Mouse (Mus musculus): ENCODE measurements at regions not wholly inside any gene's neighbourhood (a gene's known extent, or its start where the extent isn't known, plus 50 kb on each side); places are given as distances from the start of the nearest gene placed in this dataset.

- H3K4me1 ChIP-seq (replicated peaks; ENCODE audit: control insufficient read depth, insufficient read depth, low read length), result peaks cover 10% of the 10 kb centered on the region
Measured at GRCm38 (mm10) chr1:168598191-168598667, 166.2 kb upstream of the Pbx1 start.

GRCm38 (mm10) chr1:168597495-168597894 is 165.4 kb upstream of the Pbx1 start:
- WGBS, result 3% methylated on average over 5 of the region's 5 CpGs

More at GRCm38 (mm10) chr1:168598191-168598667, 166.2 kb upstream of the Pbx1 start:
- no peak for ATAC-seq
- WGBS, result 11% methylated on average over 11 of the region's 11 CpGs
- Histone ChIP-seq H3K4me2 (ENCODE audit: low read length) (peak overlapping the region; percentile 45), H3K4me3 (replicated peaks; ENCODE audit: low read length) (peak overlapping the region; percentile 5; the same call in 1 of the 2 replicates), H3K9ac (replicated peaks; ENCODE audit: low read depth, low read length) (0 out of 2 replicates have a peak overlapping the region, but pooled peaks have one; percentile 14), H3K27me3 (replicated peaks; ENCODE audit: control insufficient read depth, insufficient read depth, low read length) (no peaks in the 10 kb centered on the region), H3K36me3 (ENCODE audit: control insufficient read depth, insufficient read depth) (no peaks in the 10 kb centered on the region), H3K27ac (ENCODE audit: low read length) (no peak overlapping the region), H3K9me3 (ENCODE audit: control insufficient read depth, low read length) (no peaks in the 10 kb centered on the region)

GRCm38 (mm10) chr1:168584137-168584536 is 152.1 kb upstream of the Pbx1 start:
- no peaks in the 10 kb centered on the region for H3K9me3 ChIP-seq (ENCODE audit: control insufficient read depth, low read length)
- no peak overlapping the region for H3K4me2 ChIP-seq (ENCODE audit: low read length)
- H3K27ac ChIP-seq (ENCODE audit: low read length), result no peak overlapping the region
- no peak overlapping the region for H3K9ac ChIP-seq (replicated peaks; ENCODE audit: low read depth, low read length)
- H3K4me1 ChIP-seq (replicated peaks; ENCODE audit: control insufficient read depth, insufficient read depth, low read length), result no peaks in the 10 kb centered on the region
- H3K27me3 ChIP-seq (replicated peaks; ENCODE audit: control insufficient read depth, insufficient read depth, low read length), result no peaks in the 10 kb centered on the region
- WGBS, result 45% methylated on average over 3 of the region's 3 CpGs
- no peak overlapping the region for H3K4me3 ChIP-seq (replicated peaks; ENCODE audit: low read length)
- H3K36me3 ChIP-seq (ENCODE audit: control insufficient read depth, insufficient read depth), result no peaks in the 10 kb centered on the region
- ATAC-seq, result no peak

More at GRCm38 (mm10) chr1:168597495-168597894, 165.4 kb upstream of the Pbx1 start:
- no peak overlapping the region for H3K4me3 ChIP-seq (replicated peaks; ENCODE audit: low read length)
- H3K36me3 ChIP-seq (ENCODE audit: control insufficient read depth, insufficient read depth), result no peaks in the 10 kb centered on the region
- no peaks in the 10 kb centered on the region for H3K27me3 ChIP-seq (replicated peaks; ENCODE audit: control insufficient read depth, insufficient read depth, low read length)
- no peak overlapping the region for H3K9ac ChIP-seq (replicated peaks; ENCODE audit: low read depth, low read length)
- 0 out of 2 replicates have a peak, but pooled peaks have one; percentile 20 for ATAC-seq
- no peak overlapping the region for H3K4me2 ChIP-seq (ENCODE audit: low read length)
- no peaks in the 10 kb centered on the region for H3K9me3 ChIP-seq (ENCODE audit: control insufficient read depth, low read length)
- H3K4me1 ChIP-seq (replicated peaks; ENCODE audit: control insufficient read depth, insufficient read depth, low read length), result peaks cover 10% of the 10 kb centered on the region
- H3K27ac ChIP-seq (ENCODE audit: low read length), result no peak overlapping the region

GRCm38 (mm10) chr1:168582434-168582833 is 150.4 kb upstream of the Pbx1 start:
- no peaks in the 10 kb centered on the region for H3K9me3 ChIP-seq (ENCODE audit: control insufficient read depth, low read length)
- no peak for ATAC-seq
- no peak overlapping the region for H3K27ac ChIP-seq (ENCODE audit: low read length)
- H3K9ac ChIP-seq (replicated peaks; ENCODE audit: low read depth, low read length), result no peak overlapping the region
- no peaks in the 10 kb centered on the region for H3K4me1 ChIP-seq (replicated peaks; ENCODE audit: control insufficient read depth, insufficient read depth, low read length)
- 81% methylated on average over 5 of the region's 5 CpGs for WGBS
- H3K27me3 ChIP-seq (replicated peaks; ENCODE audit: control insufficient read depth, insufficient read depth, low read length), result no peaks in the 10 kb centered on the region
- H3K4me3 ChIP-seq (replicated peaks; ENCODE audit: low read length), result no peak overlapping the region
- no peak overlapping the region for H3K4me2 ChIP-seq (ENCODE audit: low read length)
- no peaks in the 10 kb centered on the region for H3K36me3 ChIP-seq (ENCODE audit: control insufficient read depth, insufficient read depth)

GRCm38 (mm10) chr1:168569930-168570515 is 138.0 kb upstream of the Pbx1 start:
- ATAC-seq, result peak; percentile 78
- Histone ChIP-seq H3K27ac (ENCODE audit: low read length) (no peak overlapping the region), H3K4me3 (replicated peaks; ENCODE audit: low read length) (no peak overlapping the region), H3K9ac (replicated peaks; ENCODE audit: low read depth, low read length) (no peak overlapping the region), H3K27me3 (replicated peaks; ENCODE audit: control insufficient read depth, insufficient read depth, low read length) (no peaks in the 10 kb centered on the region), H3K36me3 (ENCODE audit: control insufficient read depth, insufficient read depth) (no peaks in the 10 kb centered on the region), H3K9me3 (ENCODE audit: control insufficient read depth, low read length) (no peaks in the 10 kb centered on the region), H3K4me2 (ENCODE audit: low read length) (no peak overlapping the region), H3K4me1 (replicated peaks; ENCODE audit: control insufficient read depth, insufficient read depth, low read length) (no peaks in the 10 kb centered on the region)
- 11% methylated on average over 5 of the region's 5 CpGs for WGBS

GRCm38 (mm10) chr1:168552394-168552793 is 120.3 kb upstream of the Pbx1 start:
- Histone ChIP-seq H3K27me3 (replicated peaks; ENCODE audit: control insufficient read depth, insufficient read depth, low read length) (no peaks in the 10 kb centered on the region), H3K36me3 (ENCODE audit: control insufficient read depth, insufficient read depth) (no peaks in the 10 kb centered on the region), H3K27ac (ENCODE audit: low read length) (no peak overlapping the region), H3K4me2 (ENCODE audit: low read length) (no peak overlapping the region), H3K9me3 (ENCODE audit: control insufficient read depth, low read length) (no peaks in the 10 kb centered on the region), H3K9ac (replicated peaks; ENCODE audit: low read depth, low read length) (no peak overlapping the region), H3K4me1 (replicated peaks; ENCODE audit: control insufficient read depth, insufficient read depth, low read length) (peaks cover 21% of the 10 kb centered on the region), H3K4me3 (replicated peaks; ENCODE audit: low read length) (no peak overlapping the region)
- ATAC-seq, result peak; percentile 54
- 44% methylated on average over 3 of the region's 3 CpGs for WGBS

- H3K9me3 ChIP-seq (ENCODE audit: control insufficient read depth, low read length), result no peaks in the 10 kb centered on the region
- no peak overlapping the region for H3K9ac ChIP-seq (replicated peaks; ENCODE audit: low read depth, low read length)
- 4% methylated on average over 7 of the region's 7 CpGs for WGBS
- no peak overlapping the region for H3K4me3 ChIP-seq (replicated peaks; ENCODE audit: low read length)
- no peaks in the 10 kb centered on the region for H3K27me3 ChIP-seq (replicated peaks; ENCODE audit: control insufficient read depth, insufficient read depth, low read length)
- H3K27ac ChIP-seq (ENCODE audit: low read length), result peak overlapping the region; percentile 73
- no peaks in the 10 kb centered on the region for H3K36me3 ChIP-seq (ENCODE audit: control insufficient read depth, insufficient read depth)
- H3K4me1 ChIP-seq (replicated peaks; ENCODE audit: control insufficient read depth, insufficient read depth, low read length), result peaks cover 21% of the 10 kb centered on the region
- H3K4me2 ChIP-seq (ENCODE audit: low read length), result peak overlapping the region; percentile 8; the same call in 1 of the 2 replicates
- ATAC-seq, result peak; percentile 93
Measured at GRCm38 (mm10) chr1:168549807-168550435, 117.9 kb upstream of the Pbx1 start.

GRCm38 (mm10) chr1:168546156-168546555 is 114.1 kb upstream of the Pbx1 start:
- ATAC-seq, result no peak
- Histone ChIP-seq H3K9ac (replicated peaks; ENCODE audit: low read depth, low read length) (no peak overlapping the region), H3K4me3 (replicated peaks; ENCODE audit: low read length) (no peak overlapping the region), H3K4me2 (ENCODE audit: low read length) (no peak overlapping the region), H3K27me3 (replicated peaks; ENCODE audit: control insufficient read depth, insufficient read depth, low read length) (no peaks in the 10 kb centered on the region), H3K4me1 (replicated peaks; ENCODE audit: control insufficient read depth, insufficient read depth, low read length) (peaks cover 16% of the 10 kb centered on the region), H3K36me3 (ENCODE audit: control insufficient read depth, insufficient read depth) (no peaks in the 10 kb centered on the region), H3K27ac (ENCODE audit: low read length) (no peak overlapping the region), H3K9me3 (ENCODE audit: control insufficient read depth, low read length) (no peaks in the 10 kb centered on the region)
- WGBS, result 84% methylated on average over 3 of the region's 3 CpGs

- H3K4me1 ChIP-seq (replicated peaks; ENCODE audit: control insufficient read depth, insufficient read depth, low read length), result peaks cover 10% of the 10 kb centered on the region
- H3K9ac ChIP-seq (replicated peaks; ENCODE audit: low read depth, low read length), result no peak overlapping the region
- no peak overlapping the region for H3K4me3 ChIP-seq (replicated peaks; ENCODE audit: low read length)
- H3K36me3 ChIP-seq (ENCODE audit: control insufficient read depth, insufficient read depth), result no peaks in the 10 kb centered on the region
- WGBS, result 74% methylated on average over 7 of the region's 7 CpGs
- no peaks in the 10 kb centered on the region for H3K27me3 ChIP-seq (replicated peaks; ENCODE audit: control insufficient read depth, insufficient read depth, low read length)
- H3K9me3 ChIP-seq (ENCODE audit: control insufficient read depth, low read length), result no peaks in the 10 kb centered on the region
- H3K4me2 ChIP-seq (ENCODE audit: low read length), result no peak overlapping the region
- no peak for ATAC-seq
- no peak overlapping the region for H3K27ac ChIP-seq (ENCODE audit: low read length)
Measured at GRCm38 (mm10) chr1:168545072-168545780, 113.2 kb upstream of the Pbx1 start.

Data from forebrain, embryonic 16.5 days (tissue).